In the genomic region with DNA sequence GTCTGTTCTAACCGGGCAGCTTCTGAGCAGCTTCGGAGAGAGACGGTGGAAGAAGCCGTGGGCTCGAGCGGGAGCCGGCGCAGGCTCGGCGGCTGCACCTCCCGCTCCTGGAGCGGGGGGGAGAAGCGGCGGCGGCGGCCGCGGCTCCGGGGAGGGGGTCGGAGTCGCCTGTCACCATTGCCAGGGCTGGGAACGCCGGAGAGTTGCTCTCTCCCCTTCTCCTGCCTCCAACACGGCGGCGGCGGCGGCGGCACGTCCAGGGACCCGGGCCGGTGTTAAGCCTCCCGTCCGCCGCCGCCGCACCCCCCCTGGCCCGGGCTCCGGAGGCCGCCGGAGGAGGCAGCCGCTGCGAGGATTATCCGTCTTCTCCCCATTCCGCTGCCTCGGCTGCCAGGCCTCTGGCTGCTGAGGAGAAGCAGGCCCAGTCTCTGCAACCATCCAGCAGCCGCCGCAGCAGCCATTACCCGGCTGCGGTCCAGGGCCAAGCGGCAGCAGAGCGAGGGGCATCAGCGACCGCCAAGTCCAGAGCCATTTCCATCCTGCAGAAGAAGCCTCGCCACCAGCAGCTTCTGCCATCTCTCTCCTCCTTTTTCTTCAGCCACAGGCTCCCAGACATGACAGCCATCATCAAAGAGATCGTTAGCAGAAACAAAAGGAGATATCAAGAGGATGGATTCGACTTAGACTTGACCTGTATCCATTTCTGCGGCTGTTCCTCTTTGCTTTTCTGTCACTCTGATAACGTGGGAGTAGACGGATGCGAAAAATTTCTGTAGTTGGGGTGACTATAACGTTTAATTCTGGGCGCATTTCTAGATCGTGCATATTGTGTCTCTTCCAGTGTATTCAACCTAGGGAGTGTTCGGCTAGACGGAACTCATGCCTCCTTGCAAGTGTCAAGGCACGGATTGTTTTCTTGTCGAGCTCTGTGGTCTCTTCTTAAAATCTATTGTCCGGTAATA, we compare ENCODE assay signal across 8 mouse cellular contexts. TPM values are rescaled to one million over a fixed set of nuclear protein-coding genes. Genes with fewer than 3 reads are reported as not detected.
DNase-seq lines count a peak whose midpoint lies in the region; ATAC-seq lines count a peak whose summit lies in the region.

No protein-coding gene starts in this region.

- no peaks in the 10 kb centered on the region for H3K36me3 ChIP-seq in hindbrain, embryonic 16.5 days (ENCODE audit: control insufficient read depth, insufficient read depth, low read length)
- peaks cover 8% of the 10 kb centered on the region for H3K36me3 ChIP-seq in midbrain, embryonic 10.5 days

- ATAC-seq in hindbrain, embryonic 16.5 days: no peak; the same call in none of the 2 replicates
- ATAC-seq in megakaryocyte progenitor cell, adult 5-6 weeks (replicated peaks; ENCODE audit: poor library complexity): no peak

- H3K4me3 ChIP-seq in hindbrain, embryonic 16.5 days (ENCODE audit: low read length): peak overlapping the region; percentile 99
- H3K4me3 ChIP-seq in midbrain, embryonic 10.5 days: peak overlapping the region; percentile 83

- peak overlapping the region; percentile 100 for H3K27ac ChIP-seq in hindbrain, embryonic 16.5 days (ENCODE audit: low read depth, low read length)
- peak overlapping the region; percentile 98 for H3K27ac ChIP-seq in midbrain, embryonic 10.5 days (replicated peaks)

- under 1% methylated on average over 54 of the region's 69 CpGs for WGBS in hindbrain, embryonic 16.5 days
- WGBS in midbrain, embryonic 10.5 days: under 1% methylated on average over 64 of the region's 69 CpGs

- intact Hi-C loops in left cerebral cortex, postnatal 14 days (cut with DNase I): loop anchor here (2.0 to 10.0 kb wide), 5 partner anchors 46 to 607 kb away; no protein-coding TSS in a partner anchor

- peak overlapping the region; percentile 99 for H3K9ac ChIP-seq in hindbrain, embryonic 16.5 days (ENCODE audit: low read depth, low read length)

- no peaks in the 10 kb centered on the region for H3K27me3 ChIP-seq in hindbrain, embryonic 16.5 days (replicated peaks; ENCODE audit: control insufficient read depth, insufficient read depth, low read length)
- H3K27me3 ChIP-seq in midbrain, embryonic 10.5 days (ENCODE audit: low read depth, poor library complexity, severe bottlenecking): peaks cover 17% of the 10 kb centered on the region

- H3K4me1 ChIP-seq in hindbrain, embryonic 16.5 days (ENCODE audit: control insufficient read depth, insufficient read depth, low read depth, low read length): peaks cover 24% of the 10 kb centered on the region
- H3K4me1 ChIP-seq in midbrain, embryonic 10.5 days: peaks cover 43% of the 10 kb centered on the region

- no peaks in the 10 kb centered on the region for H3K9me3 ChIP-seq in hindbrain, embryonic 16.5 days (ENCODE audit: control insufficient read depth, low read length)
- H3K9me3 ChIP-seq in midbrain, embryonic 10.5 days (replicated peaks): no peaks in the 10 kb centered on the region

- peak; percentile 55 for DNase-seq in Muller cell, postnatal 12 days (ENCODE audit: inconsistent ontology term)
- DNase-seq in c-Kit-positive CD71-positive TER-119-positive erythroid progenitor cells, embryonic 14.5 days (ENCODE audit: low spot score): peak; percentile 28
- peak; percentile 29 to 55 for DNase-seq in frontal cortex, postnatal 10 days (ENCODE audit: low spot score in 2 of 2)
- peak; percentile 19 to 49 for DNase-seq in left cerebral cortex, postnatal 14 days (ENCODE audit: low spot score in 2 of 2)
- DNase-seq in midbrain, embryonic 10.5 days (ENCODE audit: low spot score): no peak
- peak; percentile 22 for DNase-seq in spleen, adult 12 weeks (ENCODE audit: low spot score)

- peak overlapping the region; percentile 72 for H3K4me2 ChIP-seq in hindbrain, embryonic 16.5 days (ENCODE audit: low read length)

RNA-seq across cellular contexts. Expression of gene Pten, which starts 0.8 kb away (rescaled TPM):
- 10.7 and 10.8 TPM in 2 replicates for polyA plus RNA-seq in hindbrain, embryonic 16.5 days (2015; fragmentation: Nextera tagmentation; extraction: Ambion mirVana)
- total RNA-seq in left cerebral cortex, postnatal 14 days (2021): 100 to 1,000 TPM; 147 to 158 TPM
- 6.8 and 7.6 TPM in 2 replicates for polyA plus RNA-seq in midbrain, embryonic 10.5 days (2016; fragmentation: Nextera tagmentation; extraction: Ambion mirVana)
- 97.4 and 97.8 TPM in 2 replicates for total RNA-seq in megakaryocyte progenitor cell, adult 5-6 weeks (2015)
- total RNA-seq in megakaryocyte progenitor cell, adult 5-6 weeks (2017): 92.9 and 97.4 TPM in 2 replicates

RNA-seq across cellular contexts. Expression of gene Atad1, which starts 18.5 kb away (rescaled TPM):
- polyA plus RNA-seq in hindbrain, embryonic 16.5 days (2015; fragmentation: Nextera tagmentation; extraction: Ambion mirVana): 114 and 123 TPM in 2 replicates
- 100 to 1,000 TPM; 121 to 122 TPM for total RNA-seq in left cerebral cortex, postnatal 14 days (2021)
- polyA plus RNA-seq in midbrain, embryonic 10.5 days (2016; fragmentation: Nextera tagmentation; extraction: Ambion mirVana): 78.0 and 84.4 TPM in 2 replicates
- 88.9 and 89.5 TPM in 2 replicates for total RNA-seq in megakaryocyte progenitor cell, adult 5-6 weeks (2015)
- 64.2 and 68.4 TPM in 2 replicates for total RNA-seq in megakaryocyte progenitor cell, adult 5-6 weeks (2017)
